Mouse (Mus musculus): ENCODE measurements at regions not wholly inside any gene's neighbourhood (a gene's known extent, or its start where the extent isn't known, plus 50 kb on each side); places are given as distances from the start of the nearest gene placed in this dataset.

- no peaks in the 10 kb centered on the region for H3K27me3 ChIP-seq (ENCODE audit: control insufficient read depth, insufficient read depth, low read length)
- ATAC-seq (ENCODE audit: insufficient number of reproducible peaks, insufficient read depth, low FRiP score, low read depth) = no peak
- H3K9ac ChIP-seq (ENCODE audit: low read length) = no peak overlapping the region
- no peak overlapping the region for H3K4me3 ChIP-seq (ENCODE audit: control insufficient read depth in 1 of 2, insufficient read depth in 1 of 2, low read depth in 1 of 2, low read length in 2 of 2)
- no peaks in the 10 kb centered on the region for H3K36me3 ChIP-seq (ENCODE audit: control insufficient read depth, insufficient read depth, low read length)
- H3K4me2 ChIP-seq (ENCODE audit: low read length) = no peak overlapping the region
- H3K27ac ChIP-seq (replicated peaks in 1 of 2; ENCODE audit: control insufficient read depth in 1 of 2, insufficient read depth in 1 of 2, low read depth in 2 of 2, low read length in 2 of 2) = no peak overlapping the region
- H3K4me1 ChIP-seq (ENCODE audit: control insufficient read depth in 2 of 2, insufficient read depth in 2 of 2, low read length in 2 of 2) = peaks cover 7 to 9% of the 10 kb centered on the region in 2 experiments; a peak in 2 of 4 replicates
- WGBS = 46% methylated on average over 8 of the region's 8 CpGs
- no peaks in the 10 kb centered on the region for H3K9me3 ChIP-seq (ENCODE audit: control insufficient read depth, low read length)
Observed at GRCm38 (mm10) chr11:113095625-113096024, 313.6 kb downstream of the Sox9 start.

- WGBS = 41% methylated on average over 8 of the region's 8 CpGs
Observed at GRCm38 (mm10) chr11:113096209-113096608, 314.2 kb downstream of the Sox9 start.

GRCm38 (mm10) chr11:113098360-113098759 lies 316.3 kb downstream of the Sox9 start:
- Histone ChIP-seq H3K27ac (replicated peaks in 1 of 2; ENCODE audit: control insufficient read depth in 1 of 2, insufficient read depth in 1 of 2, low read depth in 2 of 2, low read length in 2 of 2) (no peak overlapping the region), H3K4me3 (ENCODE audit: control insufficient read depth in 1 of 2, insufficient read depth in 1 of 2, low read depth in 1 of 2, low read length in 2 of 2) (no peak overlapping the region), H3K4me1 (ENCODE audit: control insufficient read depth in 2 of 2, insufficient read depth in 2 of 2, low read length in 2 of 2) (peaks cover 11 to 14% of the 10 kb centered on the region in 2 experiments; a peak in 3 of 4 replicates), H3K4me2 (ENCODE audit: low read length) (no peak overlapping the region), H3K9me3 (ENCODE audit: control insufficient read depth, low read length) (no peaks in the 10 kb centered on the region), H3K9ac (ENCODE audit: low read length) (no peak overlapping the region), H3K27me3 (ENCODE audit: control insufficient read depth, insufficient read depth, low read length) (no peaks in the 10 kb centered on the region), H3K36me3 (ENCODE audit: control insufficient read depth, insufficient read depth, low read length) (no peaks in the 10 kb centered on the region)
- no peak for ATAC-seq (ENCODE audit: insufficient number of reproducible peaks, insufficient read depth, low FRiP score, low read depth)
- 92% methylated on average over 2 of the region's 2 CpGs for WGBS

More at GRCm38 (mm10) chr11:113096209-113096608, 314.2 kb downstream of the Sox9 start:
- no peak for ATAC-seq (ENCODE audit: insufficient number of reproducible peaks, insufficient read depth, low FRiP score, low read depth)
- Histone ChIP-seq H3K27ac (replicated peaks in 1 of 2; ENCODE audit: control insufficient read depth in 1 of 2, insufficient read depth in 1 of 2, low read depth in 2 of 2, low read length in 2 of 2) (no peak overlapping the region), H3K36me3 (ENCODE audit: control insufficient read depth, insufficient read depth, low read length) (no peaks in the 10 kb centered on the region), H3K4me1 (ENCODE audit: control insufficient read depth in 2 of 2, insufficient read depth in 2 of 2, low read length in 2 of 2) (peaks cover 9 to 10% of the 10 kb centered on the region in 2 experiments; a peak in 2 of 4 replicates), H3K9me3 (ENCODE audit: control insufficient read depth, low read length) (no peaks in the 10 kb centered on the region), H3K9ac (ENCODE audit: low read length) (no peak overlapping the region), H3K4me2 (ENCODE audit: low read length) (no peak overlapping the region), H3K27me3 (ENCODE audit: control insufficient read depth, insufficient read depth, low read length) (no peaks in the 10 kb centered on the region), H3K4me3 (ENCODE audit: control insufficient read depth in 1 of 2, insufficient read depth in 1 of 2, low read depth in 1 of 2, low read length in 2 of 2) (no peak overlapping the region)

- Histone ChIP-seq H3K9me3 (ENCODE audit: control insufficient read depth, low read length) (no peaks in the 10 kb centered on the region), H3K27ac (replicated peaks in 1 of 2; ENCODE audit: control insufficient read depth in 1 of 2, insufficient read depth in 1 of 2, low read depth in 2 of 2, low read length in 2 of 2) (peak overlapping the region in 1 of 2 experiments; percentile 16; a peak in 1 of 4 replicates), H3K4me2 (ENCODE audit: low read length) (no peak overlapping the region), H3K27me3 (ENCODE audit: control insufficient read depth, insufficient read depth, low read length) (no peaks in the 10 kb centered on the region), H3K4me3 (ENCODE audit: control insufficient read depth in 1 of 2, insufficient read depth in 1 of 2, low read depth in 1 of 2, low read length in 2 of 2) (no peak overlapping the region), H3K4me1 (ENCODE audit: control insufficient read depth in 2 of 2, insufficient read depth in 2 of 2, low read length in 2 of 2) (peaks cover 11% of the 10 kb centered on the region in 2 experiments; a peak in 3 of 4 replicates), H3K36me3 (ENCODE audit: control insufficient read depth, insufficient read depth, low read length) (no peaks in the 10 kb centered on the region), H3K9ac (ENCODE audit: low read length) (no peak overlapping the region)
- 59% methylated on average over 9 of the region's 9 CpGs for WGBS
- ATAC-seq (ENCODE audit: insufficient number of reproducible peaks, insufficient read depth, low FRiP score, low read depth) = no peak
Observed at GRCm38 (mm10) chr11:113100800-113101199, 318.8 kb downstream of the Sox9 start.

- Histone ChIP-seq H3K9me3 (ENCODE audit: control insufficient read depth, low read length) (no peaks in the 10 kb centered on the region), H3K27me3 (ENCODE audit: control insufficient read depth, insufficient read depth, low read length) (no peaks in the 10 kb centered on the region), H3K36me3 (ENCODE audit: control insufficient read depth, insufficient read depth, low read length) (no peaks in the 10 kb centered on the region), H3K4me1 (ENCODE audit: control insufficient read depth in 2 of 2, insufficient read depth in 2 of 2, low read length in 2 of 2) (peaks cover 5 to 6% of the 10 kb centered on the region in 2 experiments; a peak in 2 of 4 replicates), H3K4me3 (ENCODE audit: control insufficient read depth in 1 of 2, insufficient read depth in 1 of 2, low read depth in 1 of 2, low read length in 2 of 2) (no peak overlapping the region), H3K27ac (replicated peaks in 1 of 2; ENCODE audit: control insufficient read depth in 1 of 2, insufficient read depth in 1 of 2, low read depth in 2 of 2, low read length in 2 of 2) (no peak overlapping the region), H3K4me2 (ENCODE audit: low read length) (peak overlapping the region; percentile 42), H3K9ac (ENCODE audit: low read length) (no peak overlapping the region)
- ATAC-seq (ENCODE audit: insufficient number of reproducible peaks, insufficient read depth, low FRiP score, low read depth) = 0 out of 2 replicates have a peak, but pooled peaks have one; percentile 29
- WGBS = 45% methylated on average over 11 of the region's 11 CpGs
Observed at GRCm38 (mm10) chr11:113101534-113101933, 319.5 kb downstream of the Sox9 start.

GRCm38 (mm10) chr11:113103161-113103845 lies 321.3 kb downstream of the Sox9 start:
- WGBS = 79% methylated on average over 12 of the region's 12 CpGs
- Histone ChIP-seq H3K27me3 (ENCODE audit: control insufficient read depth, insufficient read depth, low read length) (no peaks in the 10 kb centered on the region), H3K4me2 (ENCODE audit: low read length) (no peak overlapping the region), H3K9ac (ENCODE audit: low read length) (no peak overlapping the region), H3K4me3 (ENCODE audit: control insufficient read depth in 1 of 2, insufficient read depth in 1 of 2, low read depth in 1 of 2, low read length in 2 of 2) (no peak overlapping the region), H3K36me3 (ENCODE audit: control insufficient read depth, insufficient read depth, low read length) (no peaks in the 10 kb centered on the region), H3K4me1 (ENCODE audit: control insufficient read depth in 2 of 2, insufficient read depth in 2 of 2, low read length in 2 of 2) (peaks cover 5 to 6% of the 10 kb centered on the region in 2 experiments; a peak in 2 of 4 replicates), H3K27ac (replicated peaks in 1 of 2; ENCODE audit: control insufficient read depth in 1 of 2, insufficient read depth in 1 of 2, low read depth in 2 of 2, low read length in 2 of 2) (no peak overlapping the region), H3K9me3 (ENCODE audit: control insufficient read depth, low read length) (no peaks in the 10 kb centered on the region)
- ATAC-seq (ENCODE audit: insufficient number of reproducible peaks, insufficient read depth, low FRiP score, low read depth) = no peak

GRCm38 (mm10) chr11:113105371-113105770 lies 323.3 kb downstream of the Sox9 start:
- no peaks in the 10 kb centered on the region for H3K36me3 ChIP-seq (ENCODE audit: control insufficient read depth, insufficient read depth, low read length)
- H3K4me3 ChIP-seq (ENCODE audit: control insufficient read depth in 1 of 2, insufficient read depth in 1 of 2, low read depth in 1 of 2, low read length in 2 of 2) = no peak overlapping the region
- ATAC-seq (ENCODE audit: insufficient number of reproducible peaks, insufficient read depth, low FRiP score, low read depth) = no peak
- H3K27me3 ChIP-seq (ENCODE audit: control insufficient read depth, insufficient read depth, low read length) = no peaks in the 10 kb centered on the region
- no peaks in the 10 kb centered on the region for H3K9me3 ChIP-seq (ENCODE audit: control insufficient read depth, low read length)
- H3K27ac ChIP-seq (replicated peaks in 1 of 2; ENCODE audit: control insufficient read depth in 1 of 2, insufficient read depth in 1 of 2, low read depth in 2 of 2, low read length in 2 of 2) = no peak overlapping the region
- H3K4me1 ChIP-seq (ENCODE audit: control insufficient read depth in 2 of 2, insufficient read depth in 2 of 2, low read length in 2 of 2) = peaks cover 5 to 6% of the 10 kb centered on the region in 2 experiments; a peak in 2 of 4 replicates
- WGBS = 63% methylated on average over 11 of the region's 11 CpGs
- no peak overlapping the region for H3K9ac ChIP-seq (ENCODE audit: low read length)
- H3K4me2 ChIP-seq (ENCODE audit: low read length) = no peak overlapping the region

All from heart, embryonic 14.5 days (tissue).